Mouse (Mus musculus): ENCODE results near the gene Ttll3. TPM values are rescaled to one million over a fixed set of nuclear protein-coding genes. Genes with fewer than 3 reads are reported as not detected.

The Ttll3 gene
- total and polyA plus RNA-seq, 3 experiments: 0.87 to 5.3 (median 4.4) TPM

DNA sequence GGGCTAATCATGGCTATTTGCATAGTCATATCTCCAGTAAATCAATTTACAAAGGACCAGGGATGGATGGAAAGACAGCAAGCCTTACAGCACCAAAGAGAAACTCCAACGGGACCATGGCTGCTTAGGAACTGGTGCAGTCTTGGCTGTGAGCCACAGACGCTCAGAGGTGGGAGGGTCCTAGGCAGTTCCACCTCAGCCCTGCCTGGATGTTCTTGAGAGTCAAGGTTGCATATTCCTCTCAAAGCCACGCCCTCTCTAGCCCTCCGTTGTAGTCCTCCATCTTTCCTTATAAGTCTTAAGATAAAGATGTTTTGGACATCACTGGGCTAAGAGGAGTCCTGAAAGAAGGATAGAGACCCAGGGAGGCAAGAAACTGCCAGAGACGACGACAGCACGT lies 75.0 kb downstream of the Ttll3 start:
- H3K4me3 ChIP-seq (replicated peaks in 1 of 3; ENCODE audit: low read depth in 2 of 3, low read length in 2 of 3, poor library complexity in 1 of 3): no peak overlapping the region
- dilution Hi-C loops (cut with MboI; ENCODE audit: extremely low pct_ligation_motif_present, extremely low pct_unique_long_range_greater_than_20kb, low sequenced_read_pairs) (no loop called here), in situ Hi-C loops (cut with MboI; ENCODE audit: low pct_ligation_motif_present, low pct_unique_long_range_greater_than_20kb, low sequenced_read_pairs) (no loop called here)
- peaks cover 41% of the 10 kb centered on the region for H3K27me3 ChIP-seq (replicated peaks)
- H3K4me1 ChIP-seq (ENCODE audit: control insufficient read depth in 1 of 2, insufficient read depth in 2 of 2): peaks cover 13 to 19% of the 10 kb centered on the region in 2 experiments; a peak in 3 of 4 replicates
- H3K9me3 ChIP-seq (replicated peaks; ENCODE audit: low read length): no peaks in the 10 kb centered on the region
- TF ChIP-seq JUND (conservative IDR thresholded peaks at IDR 0.05; ENCODE audit: low read depth, low read length): no peak
- no peak for TF ChIP-seq SMC3 (IDR thresholded peaks at IDR 0.05; ENCODE audit: low read depth, low read length)
- no peak for TF ChIP-seq USF1 (IDR thresholded peaks at IDR 0.05; ENCODE audit: low read depth, low read length)
- TF ChIP-seq CTCF (conservative IDR thresholded peaks at IDR 0.05 in 1 of 2, IDR thresholded peaks at IDR 0.05 in 1 of 2; ENCODE audit: low read depth in 2 of 2, low read length in 2 of 2): no peak
- no peak for TF ChIP-seq JUN (IDR thresholded peaks at IDR 0.05; ENCODE audit: insufficient read depth, low read depth, low read length)
- TF ChIP-seq RCOR1 (conservative IDR thresholded peaks at IDR 0.05; ENCODE audit: low read depth, low read length): no peak
- no peak for TF ChIP-seq HCFC1 (IDR thresholded peaks at IDR 0.05; ENCODE audit: low read depth, low read length)
- TF ChIP-seq ZNF384 (IDR thresholded peaks at IDR 0.05; ENCODE audit: low read depth, low read length): no peak
- no peak for TF ChIP-seq POLR2AphosphoS2 (IDR thresholded peaks at IDR 0.05; ENCODE audit: low read depth, low read length)
- no peak for TF ChIP-seq ZKSCAN1 (IDR thresholded peaks at IDR 0.05; ENCODE audit: borderline replicate concordance, low read depth, low read length)
- no peak for TF ChIP-seq TCF12 (IDR thresholded peaks at IDR 0.05; ENCODE audit: low read depth, low read length)
- TF ChIP-seq ZMIZ1 (IDR thresholded peaks at IDR 0.05; ENCODE audit: low read depth, low read length): no peak
- TF ChIP-seq NRF1 (IDR thresholded peaks at IDR 0.05; ENCODE audit: low read depth, low read length): no peak
- TF ChIP-seq ELF1 (IDR thresholded peaks at IDR 0.05; ENCODE audit: low read depth, low read length): no peak
- TF ChIP-seq UBTF (IDR thresholded peaks at IDR 0.05; ENCODE audit: low read depth, low read length): no peak
- no peak for TF ChIP-seq NELFE (IDR thresholded peaks at IDR 0.05; ENCODE audit: low read depth, low read length)
- TF ChIP-seq KAT2A (IDR thresholded peaks at IDR 0.05; ENCODE audit: insufficient replicate concordance, low read length): no peak
- DNase-seq (ENCODE audit: extremely low read depth): no peak
- H3K36me3 ChIP-seq (replicated peaks in 1 of 2; ENCODE audit: control insufficient read depth in 1 of 2, insufficient read depth in 1 of 2, low read length in 1 of 2): no peaks in the 10 kb centered on the region
- no peak overlapping the region for H3K27ac ChIP-seq (ENCODE audit: insufficient read depth, low read depth)
- H3K9ac ChIP-seq (ENCODE audit: insufficient read depth, low read depth): no peak overlapping the region
- no peaks in the 10 kb centered on the region for H3K79me2 ChIP-seq (replicated peaks; ENCODE audit: control insufficient read depth, extremely low read depth, insufficient read depth, poor library complexity, severe bottlenecking)
- H3K4me2 ChIP-seq (ENCODE audit: insufficient read depth, low read depth, poor library complexity, severe bottlenecking): no peak overlapping the region

Other genes with a start within 250 kb of the Ttll3 start
Only the 20 nearest of the 21 such genes appear.
- gene Lhfpl4, start 193.9 kb upstream of the Ttll3 start, total RNA-seq (2012; rRNA removed): 7.1 and 7.2 TPM in 2 replicates
- gene Lhfpl4, start 193.9 kb upstream of the Ttll3 start, total RNA-seq (2014; rRNA removed): 2.6 and 3.2 TPM in 2 replicates
- gene Lhfpl4, start 193.9 kb upstream of the Ttll3 start, polyA plus RNA-seq (2012; ENCODE audit: insufficient read length, low read depth): 8.9 and 9.8 TPM in 2 replicates
- 63.9 and 83.4 TPM in 2 replicates for gene Mtmr14, start 151.4 kb upstream of the Ttll3 start, total RNA-seq (2012; rRNA removed)
- 80.0 and 81.0 TPM in 2 replicates for gene Mtmr14, start 151.4 kb upstream of the Ttll3 start, total RNA-seq (2014; rRNA removed)
- 88.0 and 89.2 TPM in 2 replicates for gene Mtmr14, start 151.4 kb upstream of the Ttll3 start, polyA plus RNA-seq (2012; ENCODE audit: insufficient read length, low read depth)
- 0.25 TPM in 2 replicates for gene Cpne9, start 107.0 kb upstream of the Ttll3 start, total RNA-seq (2012; rRNA removed)
- gene Cpne9, start 107.0 kb upstream of the Ttll3 start, total RNA-seq (2014; rRNA removed): 0.19 and 0.28 TPM in 2 replicates
- 0.27 and 0.49 TPM in 2 replicates for gene Cpne9, start 107.0 kb upstream of the Ttll3 start, polyA plus RNA-seq (2012; ENCODE audit: insufficient read length, low read depth)
- 24.5 and 26.5 TPM in 2 replicates for gene Brpf1, start 82.1 kb upstream of the Ttll3 start, total RNA-seq (2012; rRNA removed)
- 13.7 TPM in 2 replicates for gene Brpf1, start 82.1 kb upstream of the Ttll3 start, total RNA-seq (2014; rRNA removed)
- 26.7 and 28.1 TPM in 2 replicates for gene Brpf1, start 82.1 kb upstream of the Ttll3 start, polyA plus RNA-seq (2012; ENCODE audit: insufficient read length, low read depth)
- 12.5 and 13.8 TPM in 2 replicates for gene Ogg1, start 62.3 kb upstream of the Ttll3 start, total RNA-seq (2012; rRNA removed)
- 14.4 and 14.5 TPM in 2 replicates for gene Ogg1, start 62.3 kb upstream of the Ttll3 start, total RNA-seq (2014; rRNA removed)
- gene Ogg1, start 62.3 kb upstream of the Ttll3 start, polyA plus RNA-seq (2012; ENCODE audit: insufficient read length, low read depth): 19.5 and 20.1 TPM in 2 replicates
- gene Camk1, start 45.3 kb upstream of the Ttll3 start, total RNA-seq (2012; rRNA removed): 4.1 and 5.3 TPM in 2 replicates
- 0.20 and 0.36 TPM in 2 replicates for gene Camk1, start 45.3 kb upstream of the Ttll3 start, total RNA-seq (2014; rRNA removed)
- gene Camk1, start 45.3 kb upstream of the Ttll3 start, polyA plus RNA-seq (2012; ENCODE audit: insufficient read length, low read depth): 0.97 and 1.4 TPM in 2 replicates
- gene Tada3, start 11.4 kb upstream of the Ttll3 start, total RNA-seq (2012; rRNA removed): 14.6 and 19.4 TPM in 2 replicates
- gene Tada3, start 11.4 kb upstream of the Ttll3 start, total RNA-seq (2014; rRNA removed): 7.2 and 7.6 TPM in 2 replicates
- 24.8 and 28.2 TPM in 2 replicates for gene Tada3, start 11.4 kb upstream of the Ttll3 start, polyA plus RNA-seq (2012; ENCODE audit: insufficient read length, low read depth)
- 150 and 190 TPM in 2 replicates for gene Arpc4, start 11.1 kb upstream of the Ttll3 start, total RNA-seq (2012; rRNA removed)
- 202 and 234 TPM in 2 replicates for gene Arpc4, start 11.1 kb upstream of the Ttll3 start, total RNA-seq (2014; rRNA removed)
- gene Arpc4, start 11.1 kb upstream of the Ttll3 start, polyA plus RNA-seq (2012; ENCODE audit: insufficient read length, low read depth): 314 and 345 TPM in 2 replicates
- gene Rpusd3, start 30.1 kb downstream of the Ttll3 start, total RNA-seq (2012; rRNA removed): 26.3 and 28.6 TPM in 2 replicates
- 18.8 and 22.1 TPM in 2 replicates for gene Rpusd3, start 30.1 kb downstream of the Ttll3 start, total RNA-seq (2014; rRNA removed)
- gene Rpusd3, start 30.1 kb downstream of the Ttll3 start, polyA plus RNA-seq (2012; ENCODE audit: insufficient read length, low read depth): 18.5 and 26.5 TPM in 2 replicates
- gene Cidec, start 46.5 kb downstream of the Ttll3 start, total RNA-seq (2012; rRNA removed): 0.17 TPM in 1 of 2 replicates, not detected in the other
- gene Cidec, start 46.5 kb downstream of the Ttll3 start, total RNA-seq (2014; rRNA removed): not detected in 2 replicates
- 0.14 TPM in 1 of 2 replicates, not detected in the other for gene Cidec, start 46.5 kb downstream of the Ttll3 start, polyA plus RNA-seq (2012; ENCODE audit: insufficient read length, low read depth)
- 69.2 and 83.9 TPM in 2 replicates for gene Jagn1, start 53.3 kb downstream of the Ttll3 start, total RNA-seq (2012; rRNA removed)
- 90.4 and 106 TPM in 2 replicates for gene Jagn1, start 53.3 kb downstream of the Ttll3 start, total RNA-seq (2014; rRNA removed)
- gene Jagn1, start 53.3 kb downstream of the Ttll3 start, polyA plus RNA-seq (2012; ENCODE audit: insufficient read length, low read depth): 88.3 and 103 TPM in 2 replicates
- gene Il17re, start 69.2 kb downstream of the Ttll3 start, total RNA-seq (2012; rRNA removed): 0.13 TPM in 1 of 2 replicates, not detected in the other
- not detected in 2 replicates for gene Il17re, start 69.2 kb downstream of the Ttll3 start, total RNA-seq (2014; rRNA removed)
- 0.13 TPM in 1 of 2 replicates, not detected in the other for gene Il17re, start 69.2 kb downstream of the Ttll3 start, polyA plus RNA-seq (2012; ENCODE audit: insufficient read length, low read depth)
- not detected in 2 replicates for gene Il17rc, start 82.2 kb downstream of the Ttll3 start, total RNA-seq (2012; rRNA removed)
- gene Il17rc, start 82.2 kb downstream of the Ttll3 start, total RNA-seq (2014; rRNA removed): not detected in 2 replicates
- gene Il17rc, start 82.2 kb downstream of the Ttll3 start, polyA plus RNA-seq (2012; ENCODE audit: insufficient read length, low read depth): not detected in 2 replicates
- 4.3 and 6.2 TPM in 2 replicates for gene Creld1, start 94.0 kb downstream of the Ttll3 start, total RNA-seq (2012; rRNA removed)
- 3.3 and 3.4 TPM in 2 replicates for gene Creld1, start 94.0 kb downstream of the Ttll3 start, total RNA-seq (2014; rRNA removed)
- gene Creld1, start 94.0 kb downstream of the Ttll3 start, polyA plus RNA-seq (2012; ENCODE audit: insufficient read length, low read depth): 12.9 and 14.3 TPM in 2 replicates
- gene Prrt3, start 112.7 kb downstream of the Ttll3 start, total RNA-seq (2012; rRNA removed): not detected in 2 replicates
- gene Prrt3, start 112.7 kb downstream of the Ttll3 start, total RNA-seq (2014; rRNA removed): not detected in 2 replicates
- gene Prrt3, start 112.7 kb downstream of the Ttll3 start, polyA plus RNA-seq (2012; ENCODE audit: insufficient read length, low read depth): not detected in 2 replicates
- gene Emc3, start 142.4 kb downstream of the Ttll3 start, total RNA-seq (2012; rRNA removed): 52.7 and 62.2 TPM in 2 replicates
- gene Emc3, start 142.4 kb downstream of the Ttll3 start, total RNA-seq (2014; rRNA removed): 87.5 and 90.9 TPM in 2 replicates
- gene Emc3, start 142.4 kb downstream of the Ttll3 start, polyA plus RNA-seq (2012; ENCODE audit: insufficient read length, low read depth): 64.6 and 64.9 TPM in 2 replicates
- gene Fancd2, start 142.4 kb downstream of the Ttll3 start, total RNA-seq (2012; rRNA removed): 25.5 and 26.3 TPM in 2 replicates
- gene Fancd2, start 142.4 kb downstream of the Ttll3 start, total RNA-seq (2014; rRNA removed): 32.7 and 37.3 TPM in 2 replicates
- gene Fancd2, start 142.4 kb downstream of the Ttll3 start, polyA plus RNA-seq (2012; ENCODE audit: insufficient read length, low read depth): 27.2 and 30.2 TPM in 2 replicates
- gene Fancd2os, start 211.5 kb downstream of the Ttll3 start, total RNA-seq (2012; rRNA removed): not detected in 2 replicates
- not detected in 2 replicates for gene Fancd2os, start 211.5 kb downstream of the Ttll3 start, total RNA-seq (2014; rRNA removed)
- 0.31 and 0.45 TPM in 2 replicates for gene Fancd2os, start 211.5 kb downstream of the Ttll3 start, polyA plus RNA-seq (2012; ENCODE audit: insufficient read length, low read depth)
- 112 and 122 TPM in 2 replicates for gene Brk1, start 215.5 kb downstream of the Ttll3 start, total RNA-seq (2012; rRNA removed)
- gene Brk1, start 215.5 kb downstream of the Ttll3 start, total RNA-seq (2014; rRNA removed): 224 and 245 TPM in 2 replicates
- gene Brk1, start 215.5 kb downstream of the Ttll3 start, polyA plus RNA-seq (2012; ENCODE audit: insufficient read length, low read depth): 142 and 145 TPM in 2 replicates
- gene Vhl, start 234.7 kb downstream of the Ttll3 start, total RNA-seq (2012; rRNA removed): 14.2 and 17.6 TPM in 2 replicates
- gene Vhl, start 234.7 kb downstream of the Ttll3 start, total RNA-seq (2014; rRNA removed): 32.6 and 36.6 TPM in 2 replicates
- gene Vhl, start 234.7 kb downstream of the Ttll3 start, polyA plus RNA-seq (2012; ENCODE audit: insufficient read length, low read depth): 19.2 and 23.1 TPM in 2 replicates

All from CH12.LX (cell line).